Mouse (Mus musculus) heart, postnatal 10 days (tissue): ENCODE measurements around the gene Nudt4. TPM values are rescaled to one million over a fixed set of nuclear protein-coding genes. Genes with fewer than 3 reads are reported as not detected.
A peak's percentile ranks its signal among the peaks of the same experiment; 100 is the strongest.

Experiments used
- DNase-seq, 2 experiments: peaks; one replicate each; pipeline ENCODE4 v3.0.0; 2021
- intact Hi-C: fragments of 180-260 bp; cut with DNase I; formaldehyde crosslinking; loops from one replicate; pipeline ENCODE4 v1.15.1; 2025
- total RNA-seq, 2 experiments: library from RNA; stranded (reverse); gene quantifications; 2 replicates each; pipeline ENCODE4 v1.2.3; 2021

Gene Nudt4
- total RNA-seq, 2 experiments from 2014 or later = 215 to 280 TPM

DNA sequence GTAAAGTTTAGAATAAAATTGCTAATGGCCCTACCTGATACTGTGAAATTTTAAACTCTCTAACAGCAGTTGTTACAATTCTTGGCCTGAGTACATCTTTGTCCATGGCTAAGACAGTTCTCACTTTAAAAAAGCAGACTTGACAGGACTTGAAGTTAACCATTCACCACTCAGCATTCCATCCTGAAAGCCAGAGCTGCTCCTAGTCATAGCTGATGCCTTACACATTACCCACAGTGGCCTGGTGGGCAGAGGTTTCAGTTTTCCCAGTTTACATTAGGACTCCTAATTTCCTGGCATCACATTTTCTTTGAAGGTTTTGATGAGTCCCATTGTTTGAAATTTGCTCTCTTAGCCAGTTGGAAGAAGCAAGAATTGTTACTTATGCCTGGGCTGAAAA is 19.9 kb downstream of the Nudt4 start:
- DNase-seq = no peak
- intact Hi-C loops = loop anchor here (5.0 kb wide), 2 partner anchors 42 to 57 kb away; partner anchors contain the start of gene Mrpl42

GRCm38 (mm10) chr10:95543377-95543776 is 20.6 kb downstream of the Nudt4 start:
- intact Hi-C loops = loop anchor here (5.0 kb wide), 2 partner anchors 41 to 56 kb away; partner anchors contain the start of gene Mrpl42
- no peak for DNase-seq

DNA sequence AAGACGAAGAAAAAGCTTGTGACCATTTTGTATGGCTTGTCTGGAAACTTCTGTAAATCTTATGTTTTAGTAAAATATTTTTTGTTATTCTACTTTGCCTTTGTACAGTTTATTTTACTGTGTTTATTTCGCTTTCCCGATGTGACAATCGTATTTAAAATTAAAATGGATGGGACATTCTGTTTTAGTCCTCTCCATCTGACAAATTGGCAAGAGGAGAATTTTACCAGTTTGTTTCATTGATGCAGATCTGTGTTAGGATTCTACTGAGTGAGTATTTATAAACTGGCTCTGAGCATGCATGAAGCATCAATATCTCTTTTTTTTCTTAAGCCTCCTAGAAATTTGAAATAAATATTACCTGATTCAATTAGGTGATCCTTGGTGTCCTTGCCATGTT is 21.0 kb downstream of the Nudt4 start:
- intact Hi-C loops = loop anchor here (5.0 kb wide), 2 partner anchors 41 to 56 kb away; partner anchors contain the start of gene Mrpl42
- DNase-seq = no peak

DNA sequence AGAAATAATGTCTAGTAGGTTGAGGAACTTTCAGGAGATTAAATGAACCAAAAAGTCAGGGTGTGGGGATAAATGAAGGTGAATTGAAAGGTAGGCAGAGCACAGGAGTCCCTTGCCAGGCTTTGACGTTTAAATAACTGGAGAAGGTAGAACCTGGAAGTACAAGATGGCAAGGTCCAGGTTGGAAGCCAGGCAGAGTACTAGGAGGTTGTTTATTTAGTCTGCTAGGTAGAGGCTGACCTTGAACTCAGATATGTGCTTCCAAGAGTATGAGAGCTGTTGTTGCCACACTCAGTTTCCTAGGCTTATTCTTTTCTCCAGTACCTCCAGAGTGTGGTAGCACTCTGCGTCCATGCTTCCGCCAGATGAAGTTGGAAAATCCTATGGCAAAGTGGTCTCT is 24.1 kb downstream of the Nudt4 start:
- intact Hi-C loops = loop anchor here (5.0 kb wide), 2 partner anchors 38 to 53 kb away; partner anchors contain the start of gene Mrpl42
- no peak for DNase-seq

DNA sequence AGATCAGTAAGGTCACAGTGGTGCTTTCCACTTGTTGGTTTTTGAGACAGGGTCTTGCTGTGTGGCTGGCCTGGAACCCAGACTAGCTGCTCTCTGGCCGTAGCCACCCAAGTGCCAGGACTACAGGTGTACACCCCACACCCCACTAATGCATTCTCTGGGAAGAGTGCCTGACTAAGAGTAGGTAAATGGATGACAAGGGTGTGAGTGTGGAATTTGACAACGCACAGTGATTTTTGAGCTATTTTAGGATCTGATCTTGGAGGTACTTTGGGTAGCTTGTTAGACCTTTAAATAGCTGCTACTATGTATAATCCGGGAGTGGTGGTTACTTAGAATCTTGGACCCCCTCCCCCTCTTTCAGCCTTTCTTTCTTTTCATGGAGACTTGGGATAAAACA is 24.7 kb downstream of the Nudt4 start:
- DNase-seq = peak in 1 of 2 experiments; percentile 34

GRCm38 (mm10) chr10:95536222-95536541 is 27.8 kb downstream of the Nudt4 start:
- DNase-seq = no peak
- intact Hi-C loops = no loop called here

More for the DNA sequence above, 24.7 kb downstream of the Nudt4 start:
- intact Hi-C loops = no loop called here

- no peak for DNase-seq
- intact Hi-C loops = no loop called here
These were observed 28.3 kb downstream of the Nudt4 start for GRCm38 (mm10) chr10:95535399-95536221.

DNA sequence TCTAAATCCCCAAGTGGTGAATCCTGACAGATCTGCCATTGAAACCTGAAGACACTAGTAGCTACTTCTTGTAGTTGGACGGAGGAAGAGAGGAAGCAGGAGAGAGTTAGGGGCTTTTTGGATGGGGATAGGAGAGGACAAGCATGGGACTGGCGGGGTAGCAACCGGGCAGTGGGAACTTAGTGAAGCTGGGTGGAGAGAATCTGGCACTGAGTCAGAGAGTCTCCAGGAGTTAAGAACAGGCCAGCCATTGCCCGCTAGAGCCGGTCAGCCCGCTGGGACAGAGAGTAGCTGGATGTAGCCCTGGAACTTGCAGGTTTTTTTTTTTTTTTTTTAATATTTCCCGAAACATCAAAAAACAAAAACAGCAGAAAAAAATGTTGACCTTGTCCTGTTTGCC is 30.6 kb downstream of the Nudt4 start:
- intact Hi-C loops = no loop called here
- DNase-seq = peak in 1 of 2 experiments; percentile 33

GRCm38 (mm10) chr10:95532916-95533315 is 31.0 kb downstream of the Nudt4 start:
- no peak for DNase-seq
- intact Hi-C loops = no loop called here

- no peak for DNase-seq
- intact Hi-C loops = loop anchor here (2.0 kb wide), 1 partner anchor 14 kb away; no protein-coding TSS in a partner anchor
These were observed 33.3 kb downstream of the Nudt4 start for GRCm38 (mm10) chr10:95530551-95531121.

- intact Hi-C loops = no loop called here
- DNase-seq = no peak
These were observed 37.3 kb downstream of the Nudt4 start for GRCm38 (mm10) chr10:95526495-95527122.

- DNase-seq = no peak
- intact Hi-C loops = no loop called here
These were observed 38.1 kb downstream of the Nudt4 start for GRCm38 (mm10) chr10:95525871-95526270.

GRCm38 (mm10) chr10:95525037-95525675 is 38.8 kb downstream of the Nudt4 start:
- DNase-seq = no peak
- intact Hi-C loops = no loop called here

- intact Hi-C loops = loop anchor here (2.0 kb wide), 1 partner anchor 13 kb away; no protein-coding TSS in a partner anchor
- no peak for DNase-seq
These were observed 46.3 kb downstream of the Nudt4 start for GRCm38 (mm10) chr10:95517656-95518055.

- DNase-seq = peak; percentile 55 to 63
- intact Hi-C loops = no loop called here
These were observed 48.5 kb downstream of the Nudt4 start for GRCm38 (mm10) chr10:95515293-95515931.

DNA sequence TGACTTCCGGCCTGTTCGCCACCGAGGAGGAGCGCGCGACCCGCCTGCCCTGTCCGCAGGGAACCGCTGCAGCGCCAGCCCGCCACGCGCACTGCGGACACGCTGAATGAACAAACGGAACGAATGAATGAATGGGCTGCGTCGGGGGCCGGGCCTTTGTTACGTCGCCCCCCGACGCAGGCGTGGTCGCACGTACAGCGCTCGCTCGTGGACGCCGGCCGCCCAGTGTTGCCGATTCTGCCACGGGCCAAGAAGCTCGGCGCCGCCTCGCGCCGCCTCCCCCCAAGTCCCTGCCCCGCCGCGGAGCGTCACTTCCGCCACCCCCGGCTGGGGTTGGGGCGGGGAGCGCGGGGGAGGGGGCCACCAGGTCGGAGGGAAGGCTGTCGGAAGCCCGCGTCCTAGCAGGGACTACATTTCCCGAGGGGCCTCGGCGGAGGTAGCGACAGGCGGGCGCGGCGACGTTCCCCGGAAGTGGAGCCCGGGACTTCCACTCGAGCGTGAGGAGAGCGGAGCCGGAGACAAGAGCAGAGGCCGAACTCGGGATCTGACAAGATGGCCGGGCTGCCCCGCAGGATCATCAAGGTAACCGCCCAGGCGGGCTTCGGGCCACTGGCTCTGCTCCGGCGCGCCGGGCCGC is 49.2 kb downstream of the Nudt4 start, which contains the start of gene Ube2n:
Gene Ube2n (plus strand): TSS at position 490 of the 637 bp plus-strand sequence.
- intact Hi-C loops = no loop called here

DNA sequence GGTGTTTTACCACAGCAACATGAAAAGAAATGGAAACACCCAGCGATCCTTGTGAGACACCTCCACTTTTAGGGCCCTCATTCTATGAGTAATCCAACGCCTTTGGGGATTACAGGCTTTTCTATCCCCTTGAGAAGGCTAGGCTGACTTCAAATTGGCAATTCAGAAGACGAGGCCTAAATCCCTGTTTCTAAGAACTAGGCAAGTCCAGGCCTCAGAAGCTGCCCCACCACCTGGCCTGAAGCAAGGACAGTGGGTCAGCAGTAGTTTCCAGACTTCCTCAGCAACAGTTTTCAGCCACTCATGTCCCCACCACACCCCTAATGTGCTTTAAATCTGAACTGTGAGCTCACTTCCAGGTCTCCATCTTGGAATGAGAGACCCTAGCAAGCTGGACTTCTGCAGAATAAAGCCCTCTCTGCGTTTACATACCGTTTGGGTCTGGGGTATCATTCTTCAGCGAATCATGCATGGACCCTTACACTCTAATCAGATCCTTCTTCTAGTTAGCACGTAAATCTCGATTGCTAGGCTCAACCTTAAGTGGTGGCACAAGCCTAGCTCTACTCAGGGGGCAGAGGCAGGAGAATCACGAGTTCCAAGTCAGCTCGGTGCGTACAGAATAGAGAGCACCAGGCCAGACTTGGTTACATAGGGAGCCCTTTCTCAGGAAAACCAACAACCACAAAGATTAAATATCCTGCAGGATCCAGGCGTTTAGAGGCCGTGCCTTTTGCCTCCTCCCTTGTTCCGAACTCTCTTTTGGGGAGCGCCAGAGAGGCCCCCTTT is 50.0 kb downstream of the Nudt4 start:
- intact Hi-C loops = no loop called here
- no peak for DNase-seq

More for the DNA sequence above, 49.2 kb downstream of the Nudt4 start, which contains the start of gene Ube2n:
- peak; percentile 98 to 99 for DNase-seq

GRCm38 (mm10) chr10:95512635-95513034 is 51.3 kb downstream of the Nudt4 start:
- DNase-seq = no peak
- intact Hi-C loops = no loop called here

GRCm38 (mm10) chr10:95509263-95509662 is 54.7 kb downstream of the Nudt4 start:
- intact Hi-C loops = no loop called here
- no peak for DNase-seq
